Mouse (Mus musculus): Measurements from ENCODE around the gene Spsb1. TPM values are rescaled to one million over a fixed set of nuclear protein-coding genes. Genes with fewer than 3 reads are reported as not detected.

The Spsb1 gene
- total RNA-seq, 2 experiments from 2014 or later, result 31.6 TPM

DNA sequence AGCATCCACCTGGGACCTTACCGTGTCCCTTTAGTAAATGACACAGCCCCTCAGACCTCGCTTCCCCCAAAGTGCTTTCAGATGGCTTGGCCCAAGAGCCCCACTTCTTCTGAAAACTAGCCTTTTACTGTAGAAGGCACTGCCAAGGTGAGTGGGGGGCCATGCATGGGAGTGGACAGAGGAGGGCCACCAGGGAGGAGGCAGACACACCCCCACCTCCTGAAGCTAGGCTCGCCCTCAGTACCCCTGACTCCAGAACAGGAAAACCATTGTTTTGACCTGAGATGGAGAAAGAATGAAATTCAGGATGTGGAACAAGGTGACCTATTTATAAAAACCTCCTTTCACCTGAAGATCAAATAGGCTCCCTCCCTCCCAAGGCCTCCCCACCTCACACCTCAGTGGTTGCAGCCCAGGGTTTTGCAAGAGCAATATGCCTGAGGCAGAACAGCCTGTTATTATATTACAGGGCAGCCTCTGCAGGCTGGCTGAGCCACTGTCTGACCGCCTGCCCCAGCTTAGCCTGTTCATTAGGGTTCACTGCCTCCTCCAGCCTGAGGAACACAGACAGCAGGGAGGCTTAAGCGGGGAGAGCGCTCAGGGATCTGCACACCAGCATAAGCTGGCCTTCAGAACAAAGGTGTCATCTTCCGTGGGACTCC lies 41.0 kb downstream of the Spsb1 start:
- no peak for DNase-seq

DNA sequence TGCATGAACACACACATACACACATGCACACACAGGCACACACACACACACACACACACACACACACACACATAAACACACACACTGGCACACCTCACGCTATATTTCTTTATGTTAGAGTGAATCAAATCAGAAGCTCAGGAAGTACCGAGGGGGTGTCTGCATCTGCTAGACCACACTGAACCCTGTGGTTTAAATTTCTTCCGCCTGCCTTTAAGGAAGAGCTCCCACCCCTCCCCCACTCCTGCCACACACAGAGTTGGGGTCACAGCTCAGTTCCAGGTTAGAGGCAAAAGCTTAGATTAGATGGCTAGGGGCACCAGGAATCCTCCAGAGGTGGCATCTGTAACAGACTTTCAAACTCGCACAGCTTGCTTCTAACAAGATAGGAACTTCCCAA lies 42.4 kb downstream of the Spsb1 start:
- DNase-seq, result no peak

DNA sequence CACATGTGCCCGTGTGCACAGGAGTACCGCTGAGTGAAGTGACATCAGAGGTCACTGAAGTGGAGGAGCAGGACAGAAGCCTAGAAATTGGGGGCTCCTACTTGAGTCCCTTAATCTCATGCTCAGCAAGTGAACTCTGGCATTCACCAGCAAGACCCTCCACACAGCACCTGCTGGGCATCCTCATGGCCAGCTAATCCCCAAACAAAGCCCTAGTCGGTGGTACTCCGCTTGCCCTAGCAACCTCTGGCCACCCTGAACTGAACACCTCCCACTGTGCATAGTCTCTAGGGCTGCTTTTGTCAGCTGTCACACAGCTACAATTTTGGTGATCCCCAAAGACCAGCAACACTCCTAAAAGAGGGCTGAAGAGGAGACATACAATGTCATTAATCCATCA lies 44.3 kb downstream of the Spsb1 start:
- no peak for DNase-seq

DNA sequence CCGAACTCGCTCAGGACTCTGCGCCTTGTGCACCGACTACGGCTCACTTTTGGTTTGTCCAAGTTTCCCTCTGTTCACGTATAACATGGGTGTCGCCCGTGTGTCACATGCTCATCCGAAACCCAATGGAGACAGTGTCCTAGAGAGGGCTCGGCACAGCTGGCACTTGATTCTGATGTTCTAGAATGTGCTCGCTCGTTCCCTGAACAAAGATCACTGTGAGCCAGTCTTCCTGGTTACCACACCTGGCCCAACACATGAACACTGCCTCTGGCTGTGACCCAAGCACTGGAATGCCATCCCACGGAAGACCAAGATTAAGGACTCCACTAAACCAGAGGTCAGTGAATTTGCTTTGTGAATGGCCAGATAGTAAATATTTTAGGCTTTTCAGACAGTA lies 45.3 kb downstream of the Spsb1 start:
- DNase-seq, result no peak

DNA sequence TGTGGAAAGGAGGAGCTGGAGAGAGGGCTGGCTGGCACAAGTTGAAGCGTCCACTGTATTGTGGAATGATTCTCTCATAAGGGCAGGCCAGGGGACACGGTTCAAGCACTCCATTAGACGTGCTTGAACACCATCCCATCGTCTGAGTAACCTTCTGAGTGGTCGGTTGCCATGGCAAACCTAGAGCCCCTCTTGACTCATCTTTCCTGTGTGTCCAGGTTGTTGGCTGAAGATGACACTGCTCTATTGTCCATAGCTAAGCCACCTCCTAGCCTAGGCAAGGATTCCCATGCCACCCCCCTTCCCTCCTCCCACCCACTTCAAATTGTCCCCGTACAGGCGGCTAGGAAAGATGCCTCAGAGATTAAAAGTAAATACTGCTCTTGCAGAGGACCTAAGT lies 45.9 kb downstream of the Spsb1 start:
- DNase-seq, result no peak

DNA sequence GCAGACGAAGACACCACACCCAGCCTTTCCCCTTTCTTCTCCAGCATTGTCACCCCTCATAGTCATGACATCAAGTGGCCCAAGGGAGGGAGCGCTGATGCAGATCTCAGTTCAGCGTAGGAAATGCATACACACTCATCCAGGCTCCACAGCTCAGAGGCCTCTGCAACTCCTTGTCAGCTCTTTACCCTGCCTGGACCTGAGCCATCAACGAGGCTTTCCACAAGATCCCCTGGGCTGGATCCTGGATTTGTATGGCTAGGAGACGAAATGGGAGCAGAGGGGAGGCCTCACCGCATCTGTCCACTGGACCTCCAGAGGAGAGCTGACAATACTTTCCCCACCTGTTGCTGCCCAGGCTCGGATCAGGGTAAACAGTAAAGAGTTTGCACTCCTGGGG lies 47.2 kb downstream of the Spsb1 start:
- DNase-seq, result peak; percentile 51

DNA sequence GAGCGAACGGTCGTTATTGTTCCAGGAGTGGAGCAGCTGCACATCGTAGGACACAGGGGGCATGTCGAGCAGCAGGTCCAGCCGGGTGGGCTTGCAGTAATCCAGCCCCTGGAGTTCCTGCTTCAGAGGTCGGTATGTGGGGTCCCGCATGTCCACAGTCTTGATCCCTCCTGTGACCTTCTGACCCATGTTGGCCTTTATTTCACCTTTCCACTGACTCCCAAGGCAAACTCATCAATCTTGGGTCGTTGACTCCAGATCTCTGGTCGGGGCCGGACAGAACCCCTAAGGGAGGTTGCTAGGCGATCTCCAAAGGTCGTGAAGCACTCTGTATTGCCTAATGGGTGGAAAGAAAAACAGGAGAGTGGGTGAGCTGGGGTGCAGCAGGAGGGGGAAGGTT lies 47.9 kb downstream of the Spsb1 start:
- no peak for DNase-seq

DNA sequence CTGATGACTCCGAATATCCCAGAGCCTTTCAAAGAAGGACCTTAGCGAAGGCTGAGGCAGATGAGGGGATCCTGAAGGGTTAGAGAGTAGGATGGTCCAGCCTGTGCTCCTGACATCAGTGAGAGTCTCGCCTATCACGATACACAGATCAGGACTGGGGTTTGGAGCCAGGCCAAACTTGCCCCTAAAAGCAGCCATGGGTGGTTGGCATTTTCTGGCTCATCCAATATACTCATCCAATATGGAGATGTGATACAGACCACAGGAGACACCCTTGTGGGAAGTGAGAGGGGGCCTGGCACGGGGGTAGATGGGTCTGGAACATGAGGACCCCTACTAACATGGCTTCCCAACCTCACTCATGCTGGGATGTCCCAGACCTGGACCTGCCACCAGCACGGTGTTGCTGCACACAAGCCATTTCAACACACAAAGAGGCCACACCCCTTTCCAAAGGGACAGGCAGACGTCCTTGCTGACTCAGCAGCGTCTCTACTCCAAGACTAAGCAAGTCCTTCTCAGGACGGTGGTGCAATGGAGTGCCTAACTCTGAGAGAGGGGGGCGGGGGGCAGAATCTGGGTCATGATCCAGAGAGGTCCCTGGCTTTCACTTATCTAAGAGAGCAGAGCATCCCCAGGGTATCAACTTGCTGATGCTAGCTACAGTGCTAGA lies 49.4 kb downstream of the Spsb1 start:
- DNase-seq, result peak; percentile 42

DNA sequence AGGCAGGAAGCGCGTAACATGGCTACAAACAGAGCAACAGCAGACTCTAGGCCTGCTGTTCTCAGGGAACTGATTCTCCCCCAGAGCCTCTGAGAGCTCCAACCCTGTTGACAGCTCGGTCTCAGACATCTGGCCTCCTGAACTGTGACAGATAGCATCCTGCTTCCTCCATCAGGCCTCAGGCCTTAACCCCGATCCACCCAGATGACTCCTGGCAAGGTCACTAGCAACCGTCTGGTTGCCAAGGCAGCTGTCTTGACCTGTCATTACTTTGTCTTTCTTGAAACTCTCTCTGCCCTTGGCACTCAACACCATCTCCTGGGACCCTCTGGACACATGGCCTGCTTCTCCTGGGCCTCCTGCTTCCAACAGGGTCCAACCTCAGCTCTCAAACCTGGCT lies 51.8 kb downstream of the Spsb1 start:
- peak; percentile 51 for DNase-seq

DNA sequence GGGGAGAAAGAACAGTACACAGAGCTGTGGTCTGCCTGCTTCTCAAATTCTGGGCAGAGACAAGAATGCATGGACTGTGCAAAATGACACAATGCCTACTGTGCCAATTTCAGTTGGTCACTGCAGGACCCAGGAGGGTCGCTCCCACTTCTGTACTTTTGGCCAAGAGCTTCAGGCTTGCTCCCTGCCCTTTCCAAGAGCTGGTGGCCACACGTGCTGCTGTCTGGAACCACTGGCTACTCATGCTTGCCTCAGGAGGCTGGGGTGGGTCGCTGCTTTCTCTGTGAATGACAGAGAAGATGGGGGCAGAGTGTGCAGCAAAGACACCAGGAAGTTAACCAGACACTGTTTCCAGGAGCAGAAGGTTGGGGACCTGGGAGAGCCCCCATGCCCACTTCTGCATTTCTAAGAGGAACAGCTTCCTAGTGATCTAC lies 53.5 kb downstream of the Spsb1 start:
- no peak for DNase-seq

DNA sequence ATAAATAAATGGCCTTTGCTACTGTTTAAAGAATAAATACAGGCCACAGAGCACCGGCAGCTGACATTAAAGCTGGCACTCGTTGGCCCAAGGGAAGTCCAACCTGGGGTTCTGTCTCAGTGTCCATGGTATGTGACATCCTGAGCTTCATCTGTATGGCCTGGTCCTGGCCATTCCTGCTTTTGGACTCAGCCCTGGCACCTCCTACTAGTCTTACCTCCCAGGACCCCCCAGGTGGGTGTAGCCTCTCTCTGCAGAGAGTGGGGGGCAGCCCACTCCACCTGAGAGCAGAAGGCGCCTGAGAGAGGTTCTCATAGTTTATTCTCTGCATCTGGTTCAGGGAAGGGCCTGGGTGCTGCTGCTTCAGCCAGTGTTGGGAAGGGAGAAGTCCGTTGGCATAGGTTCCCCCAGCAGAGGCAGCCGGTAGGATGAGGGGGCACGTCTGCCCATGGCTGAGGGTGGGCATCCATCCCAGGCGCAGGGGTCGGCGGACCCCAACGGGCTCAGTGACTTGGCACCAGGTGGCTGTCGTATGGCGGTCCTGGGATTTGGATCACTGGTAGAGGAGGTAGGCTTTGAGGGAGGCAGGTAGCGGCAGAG lies 57.1 kb downstream of the Spsb1 start:
- DNase-seq, result no peak

DNA sequence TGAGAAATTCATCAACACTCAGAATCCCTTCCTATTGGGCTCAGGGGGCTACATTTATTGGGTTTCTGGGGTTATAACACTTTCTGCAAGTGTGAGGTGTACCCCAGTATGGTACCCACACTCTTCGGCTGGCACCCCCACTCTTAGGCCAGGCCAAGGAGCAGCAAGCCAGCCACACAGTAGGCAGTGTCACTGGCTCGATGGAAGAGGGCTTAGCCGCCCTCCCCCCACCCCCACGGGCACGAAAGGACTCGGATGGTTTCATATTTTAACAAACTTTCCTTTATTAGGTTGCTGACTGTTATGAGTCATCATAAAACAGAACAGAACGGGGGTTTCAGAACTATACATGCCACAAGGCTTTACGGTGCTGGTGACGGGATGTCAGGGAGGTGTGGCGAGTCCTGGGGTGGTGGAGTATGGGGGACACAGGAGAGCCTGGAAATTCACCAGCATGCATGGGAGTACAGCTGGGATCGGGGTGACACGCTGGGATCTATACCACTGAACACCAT lies 58.8 kb downstream of the Spsb1 start:
- DNase-seq, result no peak

DNA sequence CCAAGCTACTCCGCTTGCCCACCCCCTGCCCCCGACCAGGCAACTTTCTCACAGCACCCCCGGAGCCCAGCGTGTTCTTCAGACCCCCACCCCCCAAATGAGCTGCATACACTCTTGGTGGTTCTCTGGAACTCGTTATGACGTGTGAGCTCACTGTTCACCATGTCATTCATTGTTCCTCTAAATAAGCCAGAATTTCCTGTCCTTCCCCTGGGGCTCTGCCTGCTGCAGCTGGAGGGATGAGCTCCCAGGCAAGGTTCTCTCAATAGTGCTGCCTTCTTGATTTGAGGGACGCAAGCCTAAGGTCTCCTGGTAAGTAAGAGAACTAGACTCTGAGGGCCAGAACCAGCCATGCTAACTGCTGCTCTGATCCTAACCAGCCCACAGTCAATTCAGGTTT lies 59.6 kb downstream of the Spsb1 start:
- DNase-seq, result no peak

DNA sequence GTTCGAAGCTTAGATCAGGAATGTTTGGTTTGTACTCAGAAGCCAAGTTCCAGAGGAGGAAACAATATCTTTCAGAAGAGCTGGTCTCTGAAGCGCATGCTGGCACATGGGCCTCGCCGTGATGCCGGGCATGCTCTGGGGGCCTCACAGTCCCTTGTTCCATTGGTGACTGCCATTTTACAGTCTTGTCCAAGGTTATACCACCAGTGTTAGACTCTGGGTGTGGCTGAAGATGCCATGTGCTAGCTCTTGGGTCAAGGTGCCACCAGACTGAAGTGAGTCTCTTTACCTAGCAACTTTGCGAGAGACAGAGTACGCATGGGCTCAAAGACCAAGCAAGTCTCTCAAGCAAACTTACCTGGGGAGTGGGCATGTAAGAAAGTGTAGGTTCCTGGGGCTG lies 60.5 kb downstream of the Spsb1 start:
- DNase-seq, result no peak

DNA sequence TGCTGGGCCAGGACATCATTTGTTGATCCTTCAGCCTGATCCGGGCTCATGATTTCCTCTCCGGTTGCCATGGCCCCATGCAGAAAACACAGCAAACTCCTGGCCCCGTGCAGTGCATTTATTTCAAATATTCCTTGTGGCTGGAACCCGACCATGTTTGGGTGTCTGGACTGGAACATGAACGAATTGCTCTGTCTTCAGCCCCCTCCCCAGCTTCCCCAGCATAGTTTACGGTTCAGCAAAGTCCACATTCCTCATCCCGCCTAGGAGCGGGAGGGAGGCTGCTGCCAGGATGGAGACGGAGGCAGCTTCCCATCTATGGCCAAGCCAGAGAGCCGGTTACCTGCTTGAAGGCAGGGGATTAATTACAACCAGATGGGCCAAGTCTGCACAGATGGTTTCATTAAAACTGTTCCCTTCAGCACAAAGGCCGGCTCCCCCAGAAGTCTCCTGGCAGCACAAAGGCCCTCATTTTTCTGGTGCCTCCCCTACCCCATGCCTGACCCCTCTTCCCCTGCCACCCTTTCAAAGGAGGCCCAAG lies 61.2 kb downstream of the Spsb1 start:
- no peak for DNase-seq

DNA sequence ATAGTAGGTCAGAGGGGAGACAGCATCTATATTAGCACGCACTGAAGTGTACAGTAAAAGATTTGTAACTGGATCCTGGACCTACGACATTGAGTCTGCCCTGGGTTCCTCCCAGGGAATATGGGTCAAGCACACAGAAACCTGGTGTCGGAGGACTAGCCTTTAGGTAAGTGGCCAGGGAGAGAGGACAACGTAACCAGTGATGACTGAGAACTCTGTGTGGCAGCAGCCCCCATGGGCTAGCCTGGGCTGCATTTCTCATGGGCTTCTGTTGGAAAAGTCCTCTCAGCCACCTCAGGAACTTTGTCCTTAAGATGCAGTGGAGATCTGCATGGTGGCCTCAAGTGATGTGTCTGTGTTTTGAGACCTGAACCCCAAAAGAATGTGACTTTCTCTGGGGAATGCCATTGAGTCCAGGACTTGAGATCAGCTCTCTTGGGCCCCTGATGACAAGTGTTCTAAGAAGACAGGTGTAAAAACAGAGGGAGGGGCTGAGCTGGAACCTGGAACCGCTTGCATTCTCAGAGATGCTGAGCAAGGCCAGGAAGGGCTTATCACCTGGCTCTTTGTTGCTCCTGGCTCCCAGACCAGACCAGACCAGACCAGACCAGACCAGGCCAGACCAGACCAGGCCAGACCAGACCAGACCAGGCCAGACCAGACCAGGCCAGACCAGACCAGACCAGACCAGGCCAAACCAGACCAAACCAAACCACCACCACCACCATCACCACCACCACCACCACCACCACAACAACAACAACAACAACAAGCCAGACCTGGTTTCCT lies 63.5 kb downstream of the Spsb1 start:
- no peak for DNase-seq

DNA sequence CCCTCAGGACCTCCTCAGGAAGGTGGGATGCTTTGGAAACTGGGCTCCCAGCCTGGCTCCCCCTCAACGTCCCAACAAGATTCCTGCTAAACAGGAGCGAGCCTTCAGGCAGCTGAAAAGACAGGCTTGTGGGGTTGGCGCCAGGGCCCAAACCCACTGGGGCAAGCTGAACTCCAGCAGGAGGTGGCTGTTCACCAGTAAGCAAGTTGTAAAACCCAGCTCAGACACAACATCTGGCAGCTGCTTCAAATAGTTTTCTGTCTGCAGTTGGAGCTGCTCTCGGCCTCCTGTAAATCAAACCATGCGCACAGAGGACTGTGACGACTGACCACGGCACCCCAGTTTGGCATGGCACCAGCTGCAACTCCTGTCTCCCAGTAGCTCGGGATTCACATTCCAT lies 64.3 kb downstream of the Spsb1 start:
- peak; percentile 71 for DNase-seq

DNA sequence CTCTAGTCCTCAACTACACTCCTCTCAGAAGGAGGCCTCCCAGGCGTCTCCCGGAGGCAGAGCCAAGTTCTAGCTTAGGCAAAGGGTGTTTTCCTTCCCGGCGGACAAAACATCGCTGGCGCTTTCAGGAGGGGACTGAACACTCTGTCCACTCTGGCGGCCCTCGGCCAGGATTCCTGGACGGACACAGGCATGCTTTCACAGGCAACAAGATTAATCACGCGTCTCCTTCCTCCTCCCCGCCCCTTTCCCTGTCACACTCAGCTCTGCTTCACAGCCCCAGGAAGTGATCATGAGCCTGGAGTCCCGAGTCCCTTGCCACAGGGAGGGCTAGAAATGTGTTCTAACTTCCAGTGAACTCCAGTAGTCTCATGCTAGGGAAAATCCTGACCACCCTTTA lies 65.0 kb downstream of the Spsb1 start:
- peak; percentile 82 for DNase-seq

DNA sequence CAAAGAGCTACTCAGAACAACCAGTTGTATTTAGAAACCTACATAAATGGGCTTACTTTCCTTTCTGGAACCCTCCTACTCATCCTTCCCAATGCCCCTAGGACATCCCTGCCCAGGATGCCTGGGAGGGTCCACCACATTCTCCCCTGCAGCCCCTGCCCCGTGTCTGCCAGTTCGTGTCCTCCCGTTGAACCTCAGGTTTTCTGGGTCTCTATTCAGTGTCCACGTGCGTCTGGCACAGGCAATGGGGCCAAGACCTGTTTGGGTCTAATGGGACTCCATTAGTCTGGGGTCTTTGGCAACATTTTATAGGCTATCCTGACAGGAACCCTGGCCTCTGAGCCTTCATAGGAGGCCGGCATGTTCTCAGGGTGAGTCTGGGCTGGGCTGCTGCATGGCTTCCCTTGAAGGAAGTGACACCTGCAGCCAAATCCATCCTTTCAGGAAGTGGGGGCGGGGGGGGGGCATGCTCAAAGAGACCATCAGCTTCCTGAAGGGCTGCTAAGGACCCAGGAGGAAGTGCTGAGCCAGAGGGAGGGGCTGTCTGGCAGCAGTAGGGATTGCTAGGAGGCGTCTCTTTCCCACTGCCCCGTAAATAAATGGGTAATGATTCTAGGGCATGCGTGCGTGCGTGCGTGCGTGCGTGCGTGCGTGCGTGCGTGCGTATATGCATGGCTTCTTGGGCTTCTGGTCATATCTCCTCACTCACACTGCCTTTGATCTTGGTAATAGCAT lies 65.9 kb downstream of the Spsb1 start:
- no peak for DNase-seq

DNA sequence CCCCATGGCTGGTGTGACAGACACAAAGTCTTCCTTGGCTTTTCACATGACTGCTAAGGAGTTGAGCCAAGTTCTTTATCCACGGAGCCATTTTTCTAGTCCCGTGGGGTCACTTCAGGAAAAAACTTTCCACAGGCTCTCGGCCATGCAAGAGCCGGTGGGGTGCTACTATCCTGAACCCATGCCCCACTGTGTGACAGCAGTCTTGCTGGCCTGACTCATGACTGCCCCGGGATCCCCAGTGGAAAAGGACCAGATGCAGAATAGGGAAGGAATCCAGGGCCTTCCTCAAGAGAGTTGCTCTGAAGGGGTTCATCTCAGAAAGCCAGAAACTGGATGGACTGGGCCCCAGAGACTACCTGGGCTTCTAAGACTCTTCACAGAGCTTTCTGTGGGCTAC lies 66.7 kb downstream of the Spsb1 start:
- no peak for DNase-seq
